Mouse (Mus musculus): ENCODE data around the gene Hcrt. TPM values are rescaled to one million over a fixed set of nuclear protein-coding genes. Genes with fewer than 3 reads are reported as not detected.
A peak's percentile ranks its signal among the peaks of the same experiment; 100 is the strongest.

Hcrt gene
- polyA plus RNA-seq, 1 experiment, result not detected

DNA sequence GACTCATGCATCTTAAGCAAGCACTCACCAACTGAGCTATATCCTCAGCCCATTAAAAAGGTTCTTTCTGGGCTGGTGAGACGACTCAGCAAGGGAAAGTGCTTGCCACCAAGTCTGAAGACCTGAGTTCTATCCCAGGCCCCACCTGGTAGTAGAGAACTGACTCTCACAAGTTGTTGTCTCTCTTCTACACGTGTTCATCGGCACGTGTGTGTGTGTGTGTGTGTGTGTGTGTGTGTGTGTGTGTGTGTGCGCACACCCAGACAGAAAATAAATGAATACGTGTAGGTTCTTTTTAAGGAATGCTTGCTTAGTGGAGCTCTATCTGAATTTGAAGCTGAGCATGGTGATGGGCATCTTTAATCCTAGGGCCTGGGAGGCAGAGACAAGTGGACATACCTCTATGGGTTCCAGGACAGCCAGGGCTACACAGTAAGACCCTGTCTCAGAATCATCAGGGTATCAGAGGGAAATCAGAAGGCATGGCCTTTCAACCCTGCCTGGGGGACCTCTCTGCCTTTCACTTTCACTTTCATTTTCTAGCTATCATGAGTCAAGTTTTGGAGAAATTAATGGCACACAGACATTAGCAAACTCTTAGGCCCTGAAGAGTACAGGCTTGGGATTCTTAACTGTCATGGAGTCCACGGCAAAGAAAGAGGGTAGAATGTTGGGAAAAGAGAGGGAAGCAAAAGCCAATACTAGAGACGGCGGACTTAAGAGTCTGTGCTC, 27.4 kb downstream of the Hcrt start:
- H3K4me3 ChIP-seq (ENCODE audit: insufficient read depth, low read depth, low read length), result peak overlapping the region; percentile 82
- H3K4me1 ChIP-seq (ENCODE audit: control insufficient read depth, insufficient read depth, insufficient read length, low read length), result peaks cover 28% of the 10 kb centered on the region
- peak overlapping the region; percentile 57 for H3K27ac ChIP-seq (replicated peaks; ENCODE audit: low read depth, low read length)

DNA sequence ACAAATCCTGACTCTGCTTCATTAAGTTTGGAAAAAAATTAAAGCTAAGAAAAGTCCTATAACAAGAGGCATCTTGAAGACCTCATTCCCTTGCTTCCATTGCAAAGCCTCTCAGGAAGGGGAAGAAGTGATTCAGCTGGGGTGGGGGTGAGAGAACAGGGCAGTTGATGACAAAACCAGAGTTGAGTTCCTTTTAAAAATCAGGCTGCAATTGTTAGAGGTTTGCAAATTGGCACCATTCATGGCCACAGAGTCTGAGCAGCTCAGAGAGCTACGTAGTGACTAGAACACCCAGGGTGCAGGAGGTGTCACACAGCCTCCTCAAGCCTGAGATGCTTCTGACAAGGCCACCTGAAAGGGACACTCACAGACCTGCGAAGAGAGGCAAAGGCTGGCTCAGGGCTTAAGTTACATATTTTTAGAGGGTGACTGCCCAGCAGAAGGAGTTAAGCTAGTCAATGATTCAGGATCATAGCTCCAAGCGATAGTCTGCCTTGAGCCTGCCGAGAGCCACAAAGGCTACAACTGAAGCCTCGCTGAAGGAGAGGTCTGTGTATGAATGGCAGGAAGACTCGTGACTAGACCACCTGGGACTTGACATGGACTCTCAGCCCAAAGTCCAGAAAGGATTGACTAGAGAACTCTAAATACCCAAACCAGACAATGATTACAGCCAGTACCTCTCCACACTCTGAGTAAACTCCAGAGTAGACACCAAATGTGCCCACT, 32.1 kb downstream of the Hcrt start:
- H3K4me1 ChIP-seq (ENCODE audit: control insufficient read depth, insufficient read depth, insufficient read length, low read length), result peaks cover 43% of the 10 kb centered on the region
- peak overlapping the region; percentile 85 for H3K27ac ChIP-seq (replicated peaks; ENCODE audit: low read depth, low read length)
- H3K4me3 ChIP-seq (ENCODE audit: insufficient read depth, low read depth, low read length), result no peak overlapping the region

DNA sequence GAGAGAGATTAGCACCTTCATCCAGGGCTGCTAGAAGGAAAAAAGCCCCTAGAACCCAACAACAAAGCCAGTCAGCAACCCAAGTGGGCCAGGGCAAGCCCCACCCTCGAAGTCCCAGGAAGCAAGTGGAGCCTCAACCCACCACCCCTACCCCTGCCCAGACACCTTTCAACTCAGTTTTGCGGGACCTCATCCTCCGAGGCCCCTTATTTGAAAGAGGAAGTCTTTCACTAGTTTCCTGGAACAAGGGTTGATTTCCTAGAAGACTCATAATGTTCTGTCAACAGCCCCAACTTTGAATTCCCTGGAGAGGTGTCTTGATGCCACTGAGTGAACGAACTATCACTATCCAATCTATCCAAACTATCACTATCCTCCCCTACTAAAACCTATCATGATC, 32.8 kb downstream of the Hcrt start:
- Histone ChIP-seq H3K4me1 (ENCODE audit: control insufficient read depth, insufficient read depth, insufficient read length, low read length) (peaks cover 43% of the 10 kb centered on the region), H3K27ac (replicated peaks; ENCODE audit: low read depth, low read length) (peak overlapping the region; percentile 77), H3K4me3 (ENCODE audit: insufficient read depth, low read depth, low read length) (no peak overlapping the region)

DNA sequence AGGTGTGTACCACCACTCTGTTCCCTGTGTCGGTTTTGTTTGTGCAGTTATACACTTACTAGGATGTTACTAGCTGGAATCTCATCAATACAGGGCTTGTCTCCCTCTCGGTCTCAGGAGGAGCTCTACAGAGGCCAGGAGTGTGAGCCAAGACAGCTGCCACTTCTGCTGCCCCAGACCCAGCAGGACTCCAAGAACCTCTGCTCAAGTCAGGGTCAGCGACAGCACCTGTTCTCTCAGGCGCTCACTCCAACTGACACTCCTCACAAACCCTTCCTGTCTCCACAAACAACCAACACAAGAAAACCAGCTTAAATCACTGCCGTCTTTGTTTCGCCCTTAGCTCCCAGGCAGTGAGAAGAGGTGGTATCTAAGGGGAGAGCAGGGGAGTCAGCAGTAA, 34.1 kb downstream of the Hcrt start:
- H3K4me1 ChIP-seq (ENCODE audit: control insufficient read depth, insufficient read depth, insufficient read length, low read length), result peaks cover 51% of the 10 kb centered on the region
- no peak overlapping the region for H3K4me3 ChIP-seq (ENCODE audit: insufficient read depth, low read depth, low read length)
- peak overlapping the region; percentile 77 for H3K27ac ChIP-seq (replicated peaks; ENCODE audit: low read depth, low read length)

DNA sequence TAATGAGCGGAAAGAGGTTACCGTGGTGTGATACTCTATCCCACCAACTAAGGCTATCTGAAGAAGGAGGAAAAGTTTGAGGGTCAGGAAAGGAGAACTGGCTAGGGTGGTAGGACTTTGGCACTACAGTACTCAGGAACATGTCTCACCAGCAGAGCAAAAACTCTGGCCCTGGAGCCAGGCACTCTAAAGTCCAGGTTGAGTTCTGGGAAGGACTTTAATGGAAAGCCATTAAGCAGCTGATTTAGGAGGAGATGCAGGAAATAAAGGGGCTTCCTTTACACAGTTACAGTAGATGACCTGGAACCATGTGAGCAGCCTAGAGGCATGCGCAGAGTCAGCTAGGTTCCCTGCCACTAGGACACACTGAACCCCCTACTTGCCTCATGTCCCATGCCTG, 35.5 kb downstream of the Hcrt start:
- H3K4me3 ChIP-seq (ENCODE audit: insufficient read depth, low read depth, low read length), result no peak overlapping the region
- peak overlapping the region; percentile 43 for H3K27ac ChIP-seq (replicated peaks; ENCODE audit: low read depth, low read length)
- peaks cover 55% of the 10 kb centered on the region for H3K4me1 ChIP-seq (ENCODE audit: control insufficient read depth, insufficient read depth, insufficient read length, low read length)

DNA sequence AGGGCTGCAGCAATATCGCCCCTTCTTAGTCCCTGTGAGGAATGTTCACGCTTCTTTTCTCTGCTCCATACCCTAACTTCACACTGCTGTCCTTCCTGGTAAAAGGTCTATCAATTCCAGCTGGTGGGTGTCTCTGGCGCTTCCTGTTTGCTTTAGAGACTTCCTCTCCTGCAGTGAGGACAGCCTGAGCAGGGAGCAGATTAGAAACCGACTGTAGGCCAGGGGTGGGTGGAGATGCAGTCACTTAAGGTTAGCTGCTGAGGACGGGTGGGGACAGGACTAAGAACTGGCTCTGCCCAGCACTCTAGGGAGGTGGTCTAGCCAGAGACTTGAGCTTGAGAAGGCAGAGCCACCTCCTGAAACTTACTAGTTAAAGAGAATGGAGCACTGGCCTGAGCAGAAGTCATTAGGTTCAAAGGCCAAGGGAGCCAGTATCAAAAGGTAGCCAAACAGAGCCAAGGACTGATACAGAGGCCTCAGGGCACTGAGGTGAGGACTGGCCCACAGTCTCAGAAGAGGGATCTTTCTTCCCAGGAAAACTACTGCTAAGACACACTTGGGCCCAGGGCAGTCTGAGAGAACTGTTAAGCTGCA, 37.7 kb downstream of the Hcrt start:
- H3K4me3 ChIP-seq (ENCODE audit: insufficient read depth, low read depth, low read length), result no peak overlapping the region

DNA sequence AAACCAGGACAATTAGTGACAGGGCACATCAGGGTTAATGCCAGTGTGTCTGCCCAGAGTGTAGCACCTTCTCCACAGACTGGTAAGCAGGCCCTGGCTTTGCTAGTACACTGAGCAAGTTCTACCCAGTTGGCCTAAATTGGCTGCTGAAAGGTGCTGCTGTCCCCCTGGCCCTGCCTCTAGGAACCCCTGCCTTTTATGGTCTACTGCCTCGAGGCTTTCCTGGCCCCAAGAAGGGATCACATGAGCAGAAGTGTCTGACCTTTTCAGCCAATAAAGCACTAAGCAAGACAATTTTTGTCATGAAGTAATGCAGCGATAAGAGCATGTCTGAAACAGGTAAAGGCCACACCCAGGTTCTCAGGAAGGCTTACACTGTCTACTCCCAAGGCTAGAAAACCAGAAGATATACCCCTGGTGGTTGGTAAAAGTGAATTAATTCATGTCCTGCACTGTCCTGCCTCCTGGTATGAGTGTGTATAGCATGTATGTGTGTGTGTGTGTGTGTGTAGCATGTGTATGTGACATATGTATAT, 40.2 kb downstream of the Hcrt start:
- peaks cover 58% of the 10 kb centered on the region for H3K4me1 ChIP-seq (ENCODE audit: control insufficient read depth, insufficient read depth, insufficient read length, low read length)
- H3K4me3 ChIP-seq (ENCODE audit: insufficient read depth, low read depth, low read length), result no peak overlapping the region
- H3K27ac ChIP-seq (replicated peaks; ENCODE audit: low read depth, low read length), result peak overlapping the region; percentile 78

More for the DNA sequence above, 37.7 kb downstream of the Hcrt start:
- peaks cover 63% of the 10 kb centered on the region for H3K4me1 ChIP-seq (ENCODE audit: control insufficient read depth, insufficient read depth, insufficient read length, low read length)
- peak overlapping the region; percentile 90 for H3K27ac ChIP-seq (replicated peaks; ENCODE audit: low read depth, low read length)

DNA sequence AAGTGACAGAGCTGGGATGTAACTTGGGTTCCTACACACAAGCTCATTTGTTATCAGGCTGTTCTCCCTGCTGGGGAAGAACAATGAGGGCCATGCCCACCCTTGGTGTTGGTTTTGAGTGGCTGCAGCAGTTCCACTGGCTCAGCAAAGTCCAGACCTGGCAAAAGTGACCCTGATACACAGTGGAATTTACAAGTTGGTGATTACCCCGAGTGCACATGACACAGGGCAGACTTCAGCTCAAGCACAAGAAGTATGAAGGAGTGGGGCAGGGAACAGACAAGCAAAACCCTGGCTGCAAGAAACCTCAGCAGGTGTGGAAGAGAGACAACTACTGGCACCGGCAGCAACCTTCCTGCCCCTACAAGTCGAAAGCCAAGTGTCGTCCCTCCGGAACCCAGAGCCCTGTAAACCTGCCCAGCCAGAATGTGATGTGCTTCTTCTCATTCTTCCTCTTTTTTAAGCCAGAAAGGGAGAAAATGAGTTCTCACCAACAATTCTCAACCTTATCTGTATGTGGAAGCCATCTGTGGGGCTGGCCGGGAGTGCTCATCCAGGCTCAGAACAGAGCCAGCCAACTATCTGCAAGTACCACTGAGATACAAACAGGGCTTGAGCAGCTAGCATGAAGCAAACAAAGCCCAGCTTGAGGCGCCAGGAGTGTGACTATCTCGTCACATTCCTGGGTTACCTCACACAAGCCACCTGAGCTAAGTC, 40.8 kb downstream of the Hcrt start:
- peaks cover 53% of the 10 kb centered on the region for H3K4me1 ChIP-seq (ENCODE audit: control insufficient read depth, insufficient read depth, insufficient read length, low read length)
- H3K4me3 ChIP-seq (ENCODE audit: insufficient read depth, low read depth, low read length), result no peak overlapping the region
- H3K27ac ChIP-seq (replicated peaks; ENCODE audit: low read depth, low read length), result peak overlapping the region; percentile 78

DNA sequence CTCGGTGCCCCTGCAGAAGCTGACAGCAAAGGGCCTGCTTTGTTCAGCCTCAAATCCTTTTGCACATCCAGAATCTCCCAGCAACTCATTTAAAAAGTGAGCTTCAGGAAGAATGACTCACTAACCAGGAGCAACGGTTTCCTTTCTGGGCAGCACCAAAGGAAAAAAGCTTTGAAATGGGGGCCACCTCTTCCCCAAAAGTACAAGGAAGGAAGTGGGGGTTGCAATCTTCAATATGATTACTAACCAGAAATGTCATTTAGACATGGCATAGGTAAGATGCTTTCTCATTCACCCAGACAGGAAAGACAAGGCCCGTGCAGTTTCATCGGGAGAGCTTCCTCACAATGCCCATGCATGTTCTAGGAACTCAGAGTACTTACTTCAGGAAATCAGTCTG, 41.5 kb downstream of the Hcrt start:
- Histone ChIP-seq H3K4me3 (ENCODE audit: insufficient read depth, low read depth, low read length) (no peak overlapping the region), H3K4me1 (ENCODE audit: control insufficient read depth, insufficient read depth, insufficient read length, low read length) (peaks cover 53% of the 10 kb centered on the region)

DNA sequence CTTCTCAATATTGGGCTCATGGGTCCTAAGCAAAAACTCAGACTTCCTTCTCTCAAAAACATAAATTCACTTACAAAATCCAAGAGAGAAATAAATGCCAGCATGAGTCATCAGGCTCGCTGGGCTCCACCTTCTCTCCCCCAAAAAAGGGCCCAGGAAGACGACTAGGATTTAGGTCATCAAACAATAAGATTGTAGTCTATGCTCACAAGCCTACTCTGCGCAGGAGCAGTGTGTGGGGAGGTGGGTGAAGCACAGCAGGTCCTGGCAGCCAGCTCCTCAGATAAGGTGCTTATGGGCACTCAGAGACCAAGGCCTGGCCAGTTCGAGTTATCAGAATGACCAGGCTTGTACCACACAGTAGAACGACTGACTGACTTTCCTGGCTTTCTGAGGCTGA, 42.4 kb downstream of the Hcrt start:
- H3K27ac ChIP-seq (replicated peaks; ENCODE audit: low read depth, low read length), result peak overlapping the region; percentile 79
- peaks cover 51% of the 10 kb centered on the region for H3K4me1 ChIP-seq (ENCODE audit: control insufficient read depth, insufficient read depth, insufficient read length, low read length)
- peak overlapping the region; percentile 0; the same call in 1 of the 2 replicates for H3K4me3 ChIP-seq (ENCODE audit: insufficient read depth, low read depth, low read length)

More for the DNA sequence above, 41.5 kb downstream of the Hcrt start:
- peak overlapping the region; percentile 79 for H3K27ac ChIP-seq (replicated peaks; ENCODE audit: low read depth, low read length)

DNA sequence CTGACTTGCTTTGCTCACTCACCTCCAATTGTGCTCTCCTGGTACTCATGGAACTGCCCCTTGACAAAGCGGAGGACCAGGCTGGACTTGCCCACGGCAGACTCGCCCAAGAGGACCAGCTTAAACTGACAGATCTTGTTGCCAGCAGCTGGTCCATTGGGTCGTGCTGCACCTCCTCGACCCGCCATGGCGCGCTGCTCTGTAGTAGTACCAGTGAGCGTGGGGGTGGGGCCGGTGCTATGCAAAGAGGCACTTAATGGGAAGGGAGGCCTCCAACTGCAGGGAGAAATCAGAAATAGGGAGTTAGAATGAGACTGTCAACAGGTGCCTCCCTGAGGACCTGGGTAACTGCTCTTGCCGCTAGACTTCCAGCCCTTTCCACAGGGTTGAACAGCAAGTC, 42.8 kb downstream of the Hcrt start:
- Histone ChIP-seq H3K4me3 (ENCODE audit: insufficient read depth, low read depth, low read length) (no peak overlapping the region), H3K4me1 (ENCODE audit: control insufficient read depth, insufficient read depth, insufficient read length, low read length) (peaks cover 47% of the 10 kb centered on the region), H3K27ac (replicated peaks; ENCODE audit: low read depth, low read length) (peak overlapping the region; percentile 79)

DNA sequence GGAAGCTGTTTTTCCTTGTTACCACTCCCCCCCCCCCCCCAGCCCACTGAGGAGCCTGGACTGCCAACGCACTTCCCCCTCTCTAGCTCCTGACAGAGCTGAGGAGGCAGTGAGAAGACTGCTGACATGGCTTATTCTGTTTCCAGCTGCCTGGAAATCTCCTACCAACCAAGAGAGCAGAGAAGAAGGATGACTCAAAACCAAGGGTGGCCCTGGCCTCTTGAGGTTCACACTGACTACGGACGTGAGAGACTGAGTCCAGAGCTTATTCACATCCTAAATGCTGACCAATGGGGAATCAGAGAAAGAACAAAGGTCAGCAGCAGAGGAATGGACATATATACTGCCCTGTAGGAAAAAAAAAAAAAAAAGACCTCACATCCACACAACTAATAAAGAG, 43.4 kb downstream of the Hcrt start:
- peak overlapping the region; percentile 79; the same call in 1 of the 2 replicates for H3K27ac ChIP-seq (replicated peaks; ENCODE audit: low read depth, low read length)
- H3K4me1 ChIP-seq (ENCODE audit: control insufficient read depth, insufficient read depth, insufficient read length, low read length), result peaks cover 41% of the 10 kb centered on the region

DNA sequence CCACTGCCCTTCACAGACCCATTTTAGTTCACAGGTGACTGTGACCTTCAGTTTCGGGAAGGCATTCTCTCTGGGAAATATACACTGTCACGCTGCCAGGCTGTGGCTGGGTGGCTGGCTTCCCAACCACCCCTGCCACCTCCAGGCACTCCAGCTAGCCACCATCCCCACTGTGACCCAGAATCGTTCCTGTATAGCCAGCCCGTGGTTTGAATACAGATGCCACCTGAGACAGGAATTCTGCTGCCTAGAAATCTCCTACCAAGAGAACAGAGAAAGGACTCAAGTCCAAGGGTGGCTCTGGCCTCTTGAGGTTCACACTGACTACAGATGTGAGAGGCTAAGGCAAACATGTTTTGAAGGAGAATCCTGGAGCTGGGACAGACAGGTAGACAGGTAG, 43.9 kb downstream of the Hcrt start:
- peak overlapping the region; percentile 50; the same call in 1 of the 2 replicates for H3K27ac ChIP-seq (replicated peaks; ENCODE audit: low read depth, low read length)
- H3K4me3 ChIP-seq (ENCODE audit: insufficient read depth, low read depth, low read length), result no peak overlapping the region
- H3K4me1 ChIP-seq (ENCODE audit: control insufficient read depth, insufficient read depth, insufficient read length, low read length), result peaks cover 38% of the 10 kb centered on the region

More for the DNA sequence above, 43.4 kb downstream of the Hcrt start:
- no peak overlapping the region for H3K4me3 ChIP-seq (ENCODE audit: insufficient read depth, low read depth, low read length)

DNA sequence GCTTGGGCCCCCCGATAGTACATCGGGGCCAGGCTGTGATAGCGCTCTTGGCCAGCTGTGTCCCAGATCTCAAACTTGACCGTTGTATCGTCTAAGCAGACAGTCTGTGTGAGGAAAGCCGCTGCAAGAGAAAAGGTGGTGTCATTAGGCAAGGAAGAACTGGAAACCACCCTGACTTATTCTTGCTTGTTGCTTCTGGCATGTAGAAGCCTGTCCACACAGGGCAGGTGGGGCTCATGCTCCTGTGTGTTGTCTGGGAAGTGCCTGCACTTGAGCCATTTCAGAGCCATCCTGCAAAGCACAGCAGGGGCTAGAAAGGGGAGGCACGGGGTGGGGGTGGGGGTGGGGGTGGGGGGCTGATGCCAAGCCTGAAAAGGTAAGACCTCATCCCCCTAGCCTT, 44.3 kb downstream of the Hcrt start:
- no peak overlapping the region for H3K4me3 ChIP-seq (ENCODE audit: insufficient read depth, low read depth, low read length)
- H3K4me1 ChIP-seq (ENCODE audit: control insufficient read depth, insufficient read depth, insufficient read length, low read length), result peaks cover 38% of the 10 kb centered on the region
- no peak overlapping the region for H3K27ac ChIP-seq (replicated peaks; ENCODE audit: low read depth, low read length)

DNA sequence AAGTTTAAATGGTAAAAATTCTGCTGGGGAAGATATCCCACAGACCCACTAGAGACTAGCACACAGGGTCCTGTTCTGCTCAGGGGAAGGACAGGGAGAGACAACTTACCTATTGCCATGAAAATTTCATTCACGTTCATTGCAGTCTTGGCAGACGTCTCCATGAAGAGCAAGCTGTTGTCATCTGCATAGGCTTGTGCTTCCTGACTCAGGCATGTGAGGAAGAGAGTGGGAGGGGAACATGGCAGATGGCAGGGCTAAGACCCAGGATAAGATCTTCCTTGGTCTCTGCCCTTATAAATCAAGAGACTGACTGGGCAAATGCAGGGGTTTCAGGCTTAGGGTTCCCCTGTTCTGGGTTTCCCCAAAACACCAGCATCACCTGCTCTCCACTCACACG, 46.1 kb downstream of the Hcrt start:
- no peak overlapping the region for H3K27ac ChIP-seq (replicated peaks; ENCODE audit: low read depth, low read length)
- H3K4me1 ChIP-seq (ENCODE audit: control insufficient read depth, insufficient read depth, insufficient read length, low read length), result peaks cover 32% of the 10 kb centered on the region
- H3K4me3 ChIP-seq (ENCODE audit: insufficient read depth, low read depth, low read length), result no peak overlapping the region

All from brown adipose tissue, adult 24 weeks (tissue).